Mouse (Mus musculus): ENCODE results near the gene Wdr75. TPM values are rescaled to one million over a fixed set of nuclear protein-coding genes. Genes with fewer than 3 reads are reported as not detected.
A peak's percentile ranks its signal among the peaks of the same experiment; 100 is the strongest.

Wdr75 gene
- polyA plus RNA-seq, 1 experiment from 2014 or later: 65.5 TPM

GRCm38 (mm10) chr1:45780606-45781288, 14.2 kb upstream of the Wdr75 start:
- H3K9ac ChIP-seq: no peak overlapping the region
- H3K4me2 ChIP-seq: no peak overlapping the region
- no peak overlapping the region for H3K4me3 ChIP-seq
- no peaks in the 10 kb centered on the region for H3K36me3 ChIP-seq
- 65% methylated on average over 4 of the region's 4 CpGs for WGBS
- no peak overlapping the region for H3K27ac ChIP-seq
- no peak for ATAC-seq (ENCODE audit: insufficient number of reproducible peaks, low FRiP score, low TSS enrichment, low read depth)
- H3K9me3 ChIP-seq: no peaks in the 10 kb centered on the region
- no peaks in the 10 kb centered on the region for H3K4me1 ChIP-seq
- H3K27me3 ChIP-seq: no peaks in the 10 kb centered on the region

GRCm38 (mm10) chr1:45816889-45817288, 21.9 kb downstream of the Wdr75 start:
- no peak overlapping the region for H3K4me3 ChIP-seq
- H3K27me3 ChIP-seq: no peaks in the 10 kb centered on the region
- 16% methylated on average over 1 of the region's 1 CpGs for whole genome bisulfite sequencing
- no peak overlapping the region for H3K4me2 ChIP-seq
- H3K9me3 ChIP-seq: no peaks in the 10 kb centered on the region
- no peak overlapping the region for H3K27ac ChIP-seq
- peaks cover 71% of the 10 kb centered on the region for H3K36me3 ChIP-seq
- no peak for ATAC-seq (ENCODE audit: insufficient number of reproducible peaks, low FRiP score, low TSS enrichment, low read depth)
- H3K4me1 ChIP-seq: no peaks in the 10 kb centered on the region
- no peak overlapping the region for H3K9ac ChIP-seq

GRCm38 (mm10) chr1:45818564-45818963, 23.6 kb downstream of the Wdr75 start:
- Histone ChIP-seq H3K27ac (no peak overlapping the region), H3K9ac (no peak overlapping the region), H3K4me3 (no peak overlapping the region), H3K4me2 (no peak overlapping the region), H3K9me3 (no peaks in the 10 kb centered on the region), H3K4me1 (no peaks in the 10 kb centered on the region), H3K27me3 (no peaks in the 10 kb centered on the region), H3K36me3 (peaks cover 70% of the 10 kb centered on the region)
- no peak for ATAC-seq (ENCODE audit: insufficient number of reproducible peaks, low FRiP score, low TSS enrichment, low read depth)
- whole genome bisulfite sequencing: 97% methylated on average over 9 of the region's 9 CpGs

GRCm38 (mm10) chr1:45824441-45824840, 29.5 kb downstream of the Wdr75 start:
- Histone ChIP-seq H3K4me1 (no peaks in the 10 kb centered on the region), H3K36me3 (peaks cover 38% of the 10 kb centered on the region), H3K9ac (no peak overlapping the region), H3K9me3 (no peaks in the 10 kb centered on the region), H3K4me2 (no peak overlapping the region), H3K4me3 (no peak overlapping the region), H3K27me3 (no peaks in the 10 kb centered on the region), H3K27ac (no peak overlapping the region)
- WGBS: 90% methylated on average over 1 of the region's 1 CpGs
- ATAC-seq (ENCODE audit: insufficient number of reproducible peaks, low FRiP score, low TSS enrichment, low read depth): no peak

- Histone ChIP-seq H3K9me3 (no peaks in the 10 kb centered on the region), H3K4me2 (no peak overlapping the region), H3K9ac (no peak overlapping the region), H3K36me3 (peaks cover 34% of the 10 kb centered on the region), H3K4me1 (no peaks in the 10 kb centered on the region), H3K27me3 (no peaks in the 10 kb centered on the region), H3K4me3 (no peak overlapping the region), H3K27ac (no peak overlapping the region)
- WGBS: 51% methylated on average over 5 of the region's 5 CpGs
- no peak for ATAC-seq (ENCODE audit: insufficient number of reproducible peaks, low FRiP score, low TSS enrichment, low read depth)
Measured at GRCm38 (mm10) chr1:45825140-45825539, 30.2 kb downstream of the Wdr75 start.

- no peaks in the 10 kb centered on the region for H3K27me3 ChIP-seq
- H3K27ac ChIP-seq: no peak overlapping the region
- no peak overlapping the region for H3K4me2 ChIP-seq
- no peak overlapping the region for H3K4me3 ChIP-seq
- H3K9ac ChIP-seq: no peak overlapping the region
- H3K9me3 ChIP-seq: no peaks in the 10 kb centered on the region
- WGBS: 85% methylated on average over 3 of the region's 3 CpGs
- peaks cover 32% of the 10 kb centered on the region for H3K36me3 ChIP-seq
- H3K4me1 ChIP-seq: no peaks in the 10 kb centered on the region
- ATAC-seq (ENCODE audit: insufficient number of reproducible peaks, low FRiP score, low TSS enrichment, low read depth): no peak
Measured at GRCm38 (mm10) chr1:45825630-45826029, 30.7 kb downstream of the Wdr75 start.

GRCm38 (mm10) chr1:45826148-45826547, 31.2 kb downstream of the Wdr75 start:
- Histone ChIP-seq H3K4me1 (no peaks in the 10 kb centered on the region), H3K4me2 (no peak overlapping the region), H3K9ac (no peak overlapping the region), H3K27me3 (no peaks in the 10 kb centered on the region), H3K4me3 (no peak overlapping the region), H3K36me3 (peaks cover 28% of the 10 kb centered on the region), H3K9me3 (no peaks in the 10 kb centered on the region), H3K27ac (no peak overlapping the region)
- ATAC-seq (ENCODE audit: insufficient number of reproducible peaks, low FRiP score, low TSS enrichment, low read depth): no peak
- 87% methylated on average over 2 of the region's 2 CpGs for WGBS

GRCm38 (mm10) chr1:45826796-45827195, 31.8 kb downstream of the Wdr75 start:
- H3K4me1 ChIP-seq: no peaks in the 10 kb centered on the region
- H3K27me3 ChIP-seq: no peaks in the 10 kb centered on the region
- H3K9me3 ChIP-seq: no peaks in the 10 kb centered on the region
- peaks cover 23% of the 10 kb centered on the region for H3K36me3 ChIP-seq
- no peak overlapping the region for H3K4me2 ChIP-seq
- WGBS: 96% methylated on average over 2 of the region's 2 CpGs
- no peak overlapping the region for H3K27ac ChIP-seq
- no peak overlapping the region for H3K9ac ChIP-seq
- ATAC-seq (ENCODE audit: insufficient number of reproducible peaks, low FRiP score, low TSS enrichment, low read depth): no peak
- H3K4me3 ChIP-seq: no peak overlapping the region

GRCm38 (mm10) chr1:45830453-45831206, 35.7 kb downstream of the Wdr75 start:
- Histone ChIP-seq H3K27me3 (no peaks in the 10 kb centered on the region), H3K4me3 (no peak overlapping the region), H3K9me3 (no peaks in the 10 kb centered on the region), H3K27ac (no peak overlapping the region), H3K4me1 (no peaks in the 10 kb centered on the region), H3K36me3 (no peaks in the 10 kb centered on the region), H3K9ac (no peak overlapping the region), H3K4me2 (no peak overlapping the region)
- no peak for ATAC-seq (ENCODE audit: insufficient number of reproducible peaks, low FRiP score, low TSS enrichment, low read depth)
- WGBS: 70% methylated on average over 8 of the region's 8 CpGs

GRCm38 (mm10) chr1:45835362-45836063, 40.5 kb downstream of the Wdr75 start:
- no peak for ATAC-seq (ENCODE audit: insufficient number of reproducible peaks, low FRiP score, low TSS enrichment, low read depth)
- H3K9me3 ChIP-seq: no peaks in the 10 kb centered on the region
- no peaks in the 10 kb centered on the region for H3K36me3 ChIP-seq
- WGBS: 60% methylated on average over 4 of the region's 4 CpGs
- H3K9ac ChIP-seq: no peak overlapping the region
- peak overlapping the region; percentile 47 for H3K27ac ChIP-seq
- no peak overlapping the region for H3K4me3 ChIP-seq
- 0 out of 2 replicates have a peak, but pooled peaks cover 3% of the 10 kb centered on the region for H3K4me1 ChIP-seq
- H3K4me2 ChIP-seq: no peak overlapping the region
- no peaks in the 10 kb centered on the region for H3K27me3 ChIP-seq

- WGBS: 58% methylated on average over 4 of the region's 4 CpGs
- H3K27ac ChIP-seq: no peak overlapping the region
- no peak overlapping the region for H3K9ac ChIP-seq
- peak; percentile 69; the same call in 1 of the 2 replicates for ATAC-seq (ENCODE audit: insufficient number of reproducible peaks, low FRiP score, low TSS enrichment, low read depth)
- no peak overlapping the region for H3K4me3 ChIP-seq
- no peak overlapping the region for H3K4me2 ChIP-seq
- 0 out of 2 replicates have a peak, but pooled peaks cover 3% of the 10 kb centered on the region for H3K4me1 ChIP-seq
- H3K9me3 ChIP-seq: no peaks in the 10 kb centered on the region
- H3K36me3 ChIP-seq: no peaks in the 10 kb centered on the region
- no peaks in the 10 kb centered on the region for H3K27me3 ChIP-seq
Measured at GRCm38 (mm10) chr1:45837736-45838135, 42.8 kb downstream of the Wdr75 start.

- Histone ChIP-seq H3K9ac (no peak overlapping the region), H3K9me3 (no peaks in the 10 kb centered on the region), H3K4me2 (no peak overlapping the region), H3K4me3 (no peak overlapping the region), H3K27ac (no peak overlapping the region), H3K36me3 (no peaks in the 10 kb centered on the region), H3K4me1 (0 out of 2 replicates have a peak, but pooled peaks cover 3% of the 10 kb centered on the region), H3K27me3 (no peaks in the 10 kb centered on the region)
- no peak for ATAC-seq (ENCODE audit: insufficient number of reproducible peaks, low FRiP score, low TSS enrichment, low read depth)
Measured at GRCm38 (mm10) chr1:45838271-45838670, 43.3 kb downstream of the Wdr75 start.
